21 mouse cellular contexts compared by ENCODE assay signal in genomic region chr1:62532426-62533126, GRCm38 (mm10).
"Had no signal": no experiment of that assay in that cellular context is flagged by ENCODE, and none has a peak within 500 bp of the region (broad histone marks: within the 10 kb centered on the region; RNA-seq: fewer than 3 reads in every experiment).

No protein-coding gene starts in this region.

- H3K4me1 ChIP-seq: limb, embryonic 15.5 days; lung, embryonic 15.5 days had no signal

- H3K27ac ChIP-seq: kidney, postnatal 0 days; layer of hippocampus, adult 2 months; left cerebral cortex, adult 2 months; limb, embryonic 12.5 days; limb, embryonic 15.5 days; liver, embryonic 14.5 days; lung, embryonic 15.5 days; neural tube, embryonic 13.5 days had no signal

- H3K36me3 ChIP-seq: limb, embryonic 12.5 days; limb, embryonic 15.5 days; lung, embryonic 15.5 days; neural tube, embryonic 13.5 days had no signal

- DNase-seq: kidney, postnatal 25 days; layer of hippocampus, postnatal 36 days; left cerebral cortex, postnatal 4 days; liver, postnatal 0 days; lung, postnatal 14 days; lung, postnatal 4 days; midbrain, embryonic 14.5 days; retina, postnatal 1 day; right cerebral cortex, postnatal 25 days; thymus, adult 18-20 months; thymus, postnatal 36 days had no signal

- H3K4me2 ChIP-seq: limb, embryonic 12.5 days; limb, embryonic 15.5 days; liver, embryonic 11.5 days; lung, embryonic 15.5 days; midbrain, embryonic 11.5 days; neural tube, embryonic 13.5 days had no signal

- H3K9me3 ChIP-seq: limb, embryonic 12.5 days; limb, embryonic 15.5 days; lung, embryonic 15.5 days; neural tube, embryonic 13.5 days had no signal

- H3K27me3 ChIP-seq: limb, embryonic 12.5 days; limb, embryonic 15.5 days; lung, embryonic 15.5 days; neural tube, embryonic 13.5 days had no signal

- ATAC-seq: liver, postnatal 0 days had no signal

- H3K4me3 ChIP-seq: layer of hippocampus, adult 2 months; left cerebral cortex, adult 2 months; limb, embryonic 12.5 days; limb, embryonic 15.5 days; lung, embryonic 15.5 days; neural tube, embryonic 13.5 days had no signal

- H3K9ac ChIP-seq: limb, embryonic 12.5 days; limb, embryonic 15.5 days; liver, embryonic 14.5 days; liver, postnatal 0 days; lung, embryonic 15.5 days; neural tube, embryonic 13.5 days had no signal
